9 mouse cellular contexts compared by ENCODE assay signal in the genomic region with DNA sequence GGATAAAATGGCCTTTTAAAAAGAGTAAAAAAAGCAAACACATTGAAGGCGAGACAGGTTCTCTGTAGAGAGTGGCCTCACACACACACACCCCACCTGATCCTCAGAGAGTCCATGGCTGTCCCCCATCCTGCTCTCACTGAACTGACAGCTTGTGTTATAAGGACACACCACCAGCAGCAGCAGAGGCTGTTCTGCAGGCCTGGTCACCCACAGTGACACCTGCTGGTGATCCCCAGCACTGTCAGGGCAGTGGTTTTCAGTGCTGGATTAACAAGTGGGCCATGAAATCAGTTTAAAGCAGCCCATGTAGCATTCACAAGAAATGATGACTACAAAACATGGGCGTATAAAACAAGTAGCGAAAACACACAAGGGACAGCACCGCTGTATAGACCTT. TPM values are rescaled to one million over a fixed set of nuclear protein-coding genes. Genes with fewer than 3 reads are reported as not detected.
DNase-seq lines count a peak whose midpoint lies in the region; ATAC-seq and TF ChIP-seq lines count a peak whose summit lies in the region.
"Had no signal": no experiment of that assay in that cellular context is flagged by ENCODE, and none has a peak within 500 bp of the region (broad histone marks: within the 10 kb centered on the region; RNA-seq: fewer than 3 reads in every experiment).

No protein-coding gene starts in this region.

- H3K4me3 ChIP-seq in ES-Bruce4 (ENCODE audit: low read depth, low read length) = no peak overlapping the region
- no peak overlapping the region for H3K4me3 ChIP-seq in bone marrow, adult 2 months (replicated peaks; ENCODE audit: control insufficient read depth, low read depth, low read length)
- no peak overlapping the region for H3K4me3 ChIP-seq in heart, postnatal 0 days (ENCODE audit: low read depth, low read length)
- H3K4me3 ChIP-seq in lung, adult 2 months (replicated peaks; ENCODE audit: extremely low read depth, low read depth, low read length) = no peak overlapping the region
- H3K4me3 ChIP-seq: heart, embryonic 15.5 days had no signal

- peak; percentile 82 for TF ChIP-seq CTCF in ES-Bruce4 (IDR thresholded peaks at IDR 0.05; ENCODE audit: low read depth, low read length)
- TF ChIP-seq CTCF in bone marrow, adult 2 months (IDR thresholded peaks at IDR 0.05; ENCODE audit: control insufficient read depth, insufficient read depth, low read length) = peak; percentile 68
- peak; percentile 97 for TF ChIP-seq CTCF in heart, postnatal 0 days (IDR thresholded peaks at IDR 0.05; ENCODE audit: low read depth)
- TF ChIP-seq CTCF in lung, adult 2 months (IDR thresholded peaks at IDR 0.05; ENCODE audit: insufficient read depth, low read length) = peak; percentile 87

- no peak overlapping the region for H3K4me2 ChIP-seq in heart, postnatal 0 days (ENCODE audit: low read depth, low read length)
- H3K4me2 ChIP-seq: heart, embryonic 15.5 days had no signal

- ATAC-seq in erythroblast, adult 5-6 weeks (replicated peaks; ENCODE audit: low FRiP score, poor library complexity, severe bottlenecking) = 0 out of 2 replicates have a peak, but pooled peaks have one; percentile 49
- peak; percentile 83 for ATAC-seq in heart, postnatal 0 days (ENCODE audit: insufficient read depth, low read depth)
- peak; percentile 76 for ATAC-seq in neutrophil, adult 5-6 weeks (ENCODE audit: extremely low read depth, insufficient number of reproducible peaks, low FRiP score, poor library complexity, severe bottlenecking)

- peak; percentile 47 for DNase-seq in heart, postnatal 0 days (ENCODE audit: low spot score)
- DNase-seq in kidney, postnatal 4 days = peak; percentile 83 to 85
- peak; percentile 69 for DNase-seq in lung, adult 2 months
- peak; percentile 44 for DNase-seq in thymus, postnatal 0 days (ENCODE audit: low spot score)

- H3K4me1 ChIP-seq in ES-Bruce4 (ENCODE audit: control insufficient read depth, insufficient read depth, low read length) = no peaks in the 10 kb centered on the region
- no peaks in the 10 kb centered on the region for H3K4me1 ChIP-seq in bone marrow, adult 2 months (ENCODE audit: control insufficient read depth, insufficient read depth, low read length)
- no peaks in the 10 kb centered on the region for H3K4me1 ChIP-seq in heart, postnatal 0 days (ENCODE audit: control insufficient read depth, insufficient read depth)
- H3K4me1 ChIP-seq in lung, adult 2 months (ENCODE audit: control insufficient read depth, insufficient read depth, low read length) = no peaks in the 10 kb centered on the region
- H3K4me1 ChIP-seq: heart, embryonic 15.5 days had no signal

- H3K27ac ChIP-seq in ES-Bruce4 (ENCODE audit: insufficient read depth, low read length) = no peak overlapping the region
- no peak overlapping the region for H3K27ac ChIP-seq in bone marrow, adult 2 months (ENCODE audit: control insufficient read depth, insufficient read depth, low read depth, low read length, poor library complexity)
- no peak overlapping the region for H3K27ac ChIP-seq in heart, postnatal 0 days (ENCODE audit: low read depth)
- H3K27ac ChIP-seq: heart, embryonic 15.5 days had no signal

- no peaks in the 10 kb centered on the region for H3K36me3 ChIP-seq in ES-Bruce4 (ENCODE audit: control insufficient read depth, insufficient read depth, low read length, poor library complexity, severe bottlenecking)
- H3K36me3 ChIP-seq in heart, postnatal 0 days (replicated peaks; ENCODE audit: control insufficient read depth, insufficient read depth, low read length) = no peaks in the 10 kb centered on the region
- H3K36me3 ChIP-seq: heart, embryonic 15.5 days had no signal

- TF ChIP-seq POLR2A in ES-Bruce4 (IDR thresholded peaks at IDR 0.05; ENCODE audit: insufficient read depth, low read length) = no peak
- TF ChIP-seq POLR2A in bone marrow, adult 2 months (IDR thresholded peaks at IDR 0.05; ENCODE audit: borderline replicate concordance, control insufficient read depth, low read depth, low read length) = no peak
- TF ChIP-seq POLR2A in lung, adult 2 months (IDR thresholded peaks at IDR 0.05; ENCODE audit: borderline replicate concordance, extremely low read depth, low read depth, low read length) = no peak

- 73% methylated on average over 4 of the region's 4 CpGs for WGBS in bone marrow, adult 2 months
- WGBS in heart, postnatal 0 days = 61% methylated on average over 4 of the region's 4 CpGs
- 64% methylated on average over 4 of the region's 4 CpGs for WGBS in lung, adult 2 months

- H3K27me3 ChIP-seq in ES-Bruce4 (ENCODE audit: control insufficient read depth, insufficient read depth, low read length, poor library complexity, severe bottlenecking) = no peaks in the 10 kb centered on the region
- H3K27me3 ChIP-seq in heart, postnatal 0 days (ENCODE audit: control insufficient read depth, insufficient read depth, low read length) = no peaks in the 10 kb centered on the region
- H3K27me3 ChIP-seq: heart, embryonic 15.5 days had no signal

- no peak for TF ChIP-seq EP300 in ES-Bruce4 (IDR thresholded peaks at IDR 0.05; ENCODE audit: insufficient read depth, low read depth, low read length)
- TF ChIP-seq EP300 in heart, postnatal 0 days (IDR thresholded peaks at IDR 0.05; ENCODE audit: low read depth) = no peak

- no peak overlapping the region for H3K9ac ChIP-seq in ES-Bruce4 (ENCODE audit: low read depth, poor library complexity, severe bottlenecking)
- no peak overlapping the region for H3K9ac ChIP-seq in heart, postnatal 0 days (replicated peaks; ENCODE audit: low read depth, low read length)
- H3K9ac ChIP-seq: heart, embryonic 15.5 days had no signal

- H3K9me3 ChIP-seq in ES-Bruce4 (replicated peaks; ENCODE audit: control insufficient read depth, insufficient read depth, low read length, poor library complexity, severe bottlenecking) = no peaks in the 10 kb centered on the region
- H3K9me3 ChIP-seq in heart, postnatal 0 days (replicated peaks; ENCODE audit: control insufficient read depth, low read length) = no peaks in the 10 kb centered on the region
- H3K9me3 ChIP-seq: heart, embryonic 15.5 days had no signal

RNA-seq across cellular contexts. Expression of gene Pja2, which starts 43.6 kb away (rescaled TPM):
- 42.6 and 43.3 TPM in 2 replicates for polyA plus RNA-seq in ES-Bruce4 (2011; ENCODE audit: insufficient read depth, insufficient read length, low read depth, missing spikeins)
- 8.1 and 11.8 TPM in 2 replicates for polyA plus RNA-seq in bone marrow, adult 2 months (2011; ENCODE audit: insufficient read depth, insufficient read length, low replicate concordance, missing spikeins)
- 4.4 and 8.6 TPM in 2 replicates for total RNA-seq in erythroblast, adult 5-6 weeks (2015; ENCODE audit: low replicate concordance)
- total RNA-seq in erythroblast, adult 5-6 weeks (2017; ENCODE audit: low replicate concordance) = 8.2 and 9.9 TPM in 2 replicates
- total RNA-seq in heart, postnatal 0 days (2014; rRNA removed; ENCODE audit: low replicate concordance) = 67.9 and 81.0 TPM in 2 replicates
- polyA plus RNA-seq in heart, postnatal 0 days (2015; fragmentation: Nextera tagmentation; extraction: Ambion mirVana) = 74.6 and 86.3 TPM in 2 replicates
- 15.5 and 24.0 TPM in 2 replicates for polyA plus RNA-seq in lung, adult 2 months (2012; rRNA removed)
- total RNA-seq in neutrophil, adult 5-6 weeks (2017) = 33.6 and 38.4 TPM in 2 replicates
- 25.6 and 25.7 TPM in 2 replicates for polyA plus RNA-seq in thymus, postnatal 0 days (2015; fragmentation: Nextera tagmentation; extraction: Ambion mirVana)
